24 mouse cellular contexts compared by ENCODE assay signal in the genomic region with DNA sequence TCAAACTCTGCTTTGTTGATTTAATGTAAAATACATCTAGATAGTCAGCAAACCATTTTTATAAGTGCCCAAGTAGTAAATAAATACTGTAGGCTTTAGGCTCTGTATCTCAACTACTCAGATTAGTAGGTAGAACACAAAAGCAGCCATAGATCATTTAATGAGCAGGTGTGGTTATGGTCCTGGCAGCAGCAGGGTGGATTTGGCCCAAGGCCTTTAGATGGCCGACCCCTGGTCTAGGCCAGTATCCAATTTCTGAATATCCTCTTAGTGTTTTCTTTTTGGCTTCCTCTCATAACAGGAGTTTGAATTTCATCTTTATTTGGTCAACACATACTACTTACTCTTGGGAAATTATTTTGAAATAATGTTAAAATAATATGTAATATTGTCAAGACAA. TPM values are rescaled to one million over a fixed set of nuclear protein-coding genes. Genes with fewer than 3 reads are reported as not detected.
DNase-seq lines count a peak whose midpoint lies in the region; ATAC-seq and TF ChIP-seq lines count a peak whose summit lies in the region.
"Had no signal": no experiment of that assay in that cellular context is flagged by ENCODE, and none has a peak within 500 bp of the region (broad histone marks: within the 10 kb centered on the region; RNA-seq: fewer than 3 reads in every experiment).

No protein-coding gene starts in this region.

- no peak overlapping the region for H3K4me3 ChIP-seq in kidney, adult 2 months (ENCODE audit: insufficient read depth, low read depth, low read length)
- no peak overlapping the region for H3K4me3 ChIP-seq in kidney, embryonic 15.5 days (replicated peaks)
- H3K4me3 ChIP-seq: embryonic facial prominence, embryonic 13.5 days; embryonic facial prominence, embryonic 15.5 days; erythroblast, embryonic 14.5 days; forebrain, embryonic 10.5 days; forebrain, embryonic 12.5 days had no signal

- ATAC-seq in kidney, embryonic 15.5 days (replicated peaks; ENCODE audit: low FRiP score): no peak
- ATAC-seq: CD4-positive, CD25-positive, alpha-beta regulatory T cell, adult 4 months; forebrain, embryonic 14.5 days; forebrain, embryonic 16.5 days had no signal

- no peak overlapping the region for H3K9ac ChIP-seq in kidney, embryonic 15.5 days
- H3K9ac ChIP-seq: embryonic facial prominence, embryonic 13.5 days; embryonic facial prominence, embryonic 15.5 days; forebrain, embryonic 12.5 days had no signal

- no peak for TF ChIP-seq CTCF in kidney, adult 2 months (conservative IDR thresholded peaks at IDR 0.05; ENCODE audit: insufficient read depth, insufficient read length, low read depth, low read length)

- H3K9me3 ChIP-seq in kidney, embryonic 15.5 days (replicated peaks): no peaks in the 10 kb centered on the region
- H3K9me3 ChIP-seq: embryonic facial prominence, embryonic 13.5 days; embryonic facial prominence, embryonic 15.5 days; forebrain, embryonic 10.5 days; forebrain, embryonic 12.5 days; G1E had no signal

- no peak overlapping the region for H3K4me2 ChIP-seq in kidney, embryonic 15.5 days
- H3K4me2 ChIP-seq: embryonic facial prominence, embryonic 13.5 days; embryonic facial prominence, embryonic 15.5 days; forebrain, embryonic 12.5 days had no signal

- H3K27me3 ChIP-seq in kidney, adult 2 months (replicated peaks; ENCODE audit: control insufficient read depth, insufficient read depth, low read length): no peaks in the 10 kb centered on the region
- no peaks in the 10 kb centered on the region for H3K27me3 ChIP-seq in kidney, embryonic 15.5 days
- H3K27me3 ChIP-seq: CH12.LX; embryonic facial prominence, embryonic 13.5 days; embryonic facial prominence, embryonic 15.5 days; forebrain, embryonic 12.5 days had no signal

- WGBS in kidney, adult 2 months: 8% methylated on average over 1 of the region's 1 CpGs
- 49% methylated on average over 1 of the region's 1 CpGs for WGBS in kidney, embryonic 15.5 days

- DNase-seq in cerebellum, postnatal 10 days: peak; percentile 63 to 73
- no peak for DNase-seq in cerebellum, adult 11 months
- no peak for DNase-seq in kidney, adult 2 months
- DNase-seq in NIH3T3 (ENCODE audit: low read depth): peak; percentile 8
- DNase-seq: adrenal gland, adult 2 months; adrenal gland, postnatal 10 days; adrenal gland, postnatal 25 days; B cell, adult 2 months; cerebellum, adult 11-12 months; cerebellum, adult 2 months; cerebellum, adult 9-10 months; cerebellum, postnatal 25 days; embryo, embryonic 11 days had no signal

- no peak for TF ChIP-seq POLR2A in kidney, adult 2 months (IDR thresholded peaks at IDR 0.05; ENCODE audit: low read depth, low read length)

- peaks cover 25% of the 10 kb centered on the region for H3K4me1 ChIP-seq in kidney, adult 2 months (ENCODE audit: control insufficient read depth, insufficient read depth, low read length)
- peaks cover 5% of the 10 kb centered on the region for H3K4me1 ChIP-seq in kidney, embryonic 15.5 days
- H3K4me1 ChIP-seq: embryonic facial prominence, embryonic 15.5 days had no signal

- H3K27ac ChIP-seq in kidney, adult 2 months (ENCODE audit: insufficient read depth, low read depth, low read length): 0 out of 2 replicates have a peak overlapping the region, but pooled peaks have one; percentile 16
- no peak overlapping the region for H3K27ac ChIP-seq in kidney, embryonic 15.5 days
- H3K27ac ChIP-seq: embryonic facial prominence, embryonic 13.5 days; embryonic facial prominence, embryonic 15.5 days; forebrain, embryonic 10.5 days; forebrain, embryonic 12.5 days had no signal

- no peaks in the 10 kb centered on the region for H3K36me3 ChIP-seq in kidney, adult 2 months (ENCODE audit: control insufficient read depth, insufficient read depth, low read length)
- peaks cover 10% of the 10 kb centered on the region for H3K36me3 ChIP-seq in kidney, embryonic 15.5 days
- H3K36me3 ChIP-seq: embryonic facial prominence, embryonic 15.5 days; forebrain, embryonic 10.5 days; forebrain, embryonic 12.5 days; G1E had no signal

RNA-seq across cellular contexts. Expression of a gene that starts 46.4 kb away (rescaled TPM):
- polyA plus RNA-seq in kidney, adult 2 months (2012; rRNA removed): 13.9 and 17.6 TPM in 2 replicates
- polyA plus RNA-seq in kidney, embryonic 15.5 days (2015; fragmentation: Nextera tagmentation; extraction: Ambion mirVana): 16.4 and 17.5 TPM in 2 replicates
- polyA plus RNA-seq: G1E had no signal

Comparison
In these comparisons a context has a peak if more than half of its experiments do, and no peak if none do; other contexts are left out.
1. DNase-seq: peak in cerebellum, postnatal 10 days (2 of 2) and NIH3T3 (single experiment); none in cerebellum, adult 11 months (single experiment) and kidney, adult 2 months (single experiment).